Mouse (Mus musculus): ENCODE results near the gene Rhobtb1.
A peak's percentile ranks its signal among the peaks of the same experiment; 100 is the strongest.

The Rhobtb1 gene

GRCm38 (mm10) chr10:69324816-69325215 lies 173.6 kb downstream of the Rhobtb1 start:
- no peak for DNase-seq (ENCODE audit: low spot score)

GRCm38 (mm10) chr10:69326433-69326832 lies 175.2 kb downstream of the Rhobtb1 start:
- DNase-seq (ENCODE audit: low spot score): no peak

DNA sequence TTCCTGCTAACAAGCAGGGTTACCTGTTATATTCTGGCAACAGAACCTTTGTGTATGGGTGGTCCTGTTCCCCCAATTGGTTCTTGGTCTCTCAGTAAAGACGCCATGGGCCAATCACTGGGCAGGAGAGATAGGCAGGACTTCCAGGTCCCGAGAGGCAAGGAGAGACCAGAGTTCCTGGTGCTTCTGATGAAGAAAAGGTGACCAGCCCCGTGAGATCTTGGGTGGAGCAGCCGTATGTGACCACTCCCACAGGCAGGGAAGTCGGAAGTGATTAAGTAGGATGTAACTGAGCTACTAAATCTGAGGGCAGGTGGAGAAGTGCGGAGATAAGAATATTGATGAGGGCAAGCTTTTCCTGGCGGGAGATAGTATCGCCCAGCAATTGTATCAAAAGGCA lies 176.1 kb downstream of the Rhobtb1 start:
- no peak for DNase-seq (ENCODE audit: low spot score)

DNA sequence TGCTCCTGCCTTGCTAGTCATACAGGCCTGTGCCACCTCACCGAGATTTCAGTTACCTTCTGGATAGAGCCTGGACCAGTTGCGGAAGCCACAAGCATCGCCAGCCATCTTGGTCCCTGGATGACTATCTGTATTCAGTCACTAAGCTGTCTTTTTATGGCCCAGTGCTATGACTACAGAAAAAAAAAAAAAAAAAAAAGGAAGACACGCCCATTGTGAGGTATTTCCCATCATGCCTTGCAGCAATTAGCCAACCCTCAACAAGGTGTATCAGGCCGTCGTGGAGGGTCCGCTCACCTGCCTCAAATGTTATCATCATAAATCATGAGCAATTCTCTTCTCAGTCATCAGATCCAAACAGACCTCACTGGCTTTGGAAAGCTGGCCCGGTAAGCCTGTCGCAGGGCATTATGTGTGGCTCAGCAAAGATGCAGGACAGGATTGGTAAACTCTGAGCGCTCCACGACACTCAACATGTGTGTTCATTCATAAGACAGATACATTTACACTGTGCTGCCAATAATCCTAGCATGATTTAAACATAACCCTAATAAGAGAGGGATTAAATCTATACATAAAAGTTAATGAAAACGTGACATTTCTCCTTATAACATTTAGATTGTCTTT lies 176.9 kb downstream of the Rhobtb1 start:
- no peak for DNase-seq (ENCODE audit: low spot score)

GRCm38 (mm10) chr10:69328656-69329046 lies 177.4 kb downstream of the Rhobtb1 start:
- DNase-seq (ENCODE audit: low spot score): no peak

- no peak for DNase-seq (ENCODE audit: low spot score)
Observed at GRCm38 (mm10) chr10:69331231-69331630, 180.0 kb downstream of the Rhobtb1 start.

GRCm38 (mm10) chr10:69333212-69333611 lies 182.0 kb downstream of the Rhobtb1 start:
- DNase-seq (ENCODE audit: low spot score): no peak

- no peak for DNase-seq (ENCODE audit: low spot score)
Observed at GRCm38 (mm10) chr10:69334271-69335194, 183.3 kb downstream of the Rhobtb1 start.

DNA sequence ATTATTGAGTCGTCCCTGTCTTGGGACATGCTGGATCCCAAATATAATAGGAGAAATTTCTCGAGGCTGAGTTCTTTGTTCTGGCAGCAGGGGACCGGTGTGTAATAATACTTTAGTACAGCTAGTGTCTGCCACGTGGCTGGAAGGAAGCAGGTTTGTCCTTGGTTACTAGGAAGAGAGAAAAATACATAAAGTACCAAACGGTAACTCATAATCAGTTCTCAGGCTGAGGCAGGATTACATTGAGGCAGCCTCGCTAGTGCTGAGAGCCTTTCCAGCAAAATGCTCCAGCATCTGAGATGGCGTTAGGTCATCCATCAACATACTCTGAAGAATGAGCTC lies 183.9 kb downstream of the Rhobtb1 start:
- no peak for DNase-seq (ENCODE audit: low spot score)

DNA sequence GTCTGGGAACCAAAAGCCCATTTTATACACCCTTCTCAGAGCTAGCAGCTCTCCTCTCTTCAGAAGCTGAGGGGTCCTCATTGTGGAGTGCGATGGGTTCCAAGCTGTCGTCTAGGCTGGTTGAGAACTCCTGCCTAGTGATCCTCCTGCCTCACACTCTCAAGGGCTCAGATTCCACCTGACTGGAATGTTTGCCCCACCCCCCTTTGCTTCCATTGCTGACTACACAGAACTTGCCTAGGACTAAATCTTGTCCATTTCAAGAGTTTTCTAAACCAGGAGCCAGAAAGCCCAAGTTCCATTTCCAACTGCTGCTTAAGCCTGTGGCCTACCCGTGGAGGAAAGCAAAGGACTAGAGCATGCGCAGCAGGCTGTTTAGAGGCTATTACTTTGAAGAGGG lies 184.4 kb downstream of the Rhobtb1 start:
- DNase-seq (ENCODE audit: low spot score): peak; percentile 49

DNA sequence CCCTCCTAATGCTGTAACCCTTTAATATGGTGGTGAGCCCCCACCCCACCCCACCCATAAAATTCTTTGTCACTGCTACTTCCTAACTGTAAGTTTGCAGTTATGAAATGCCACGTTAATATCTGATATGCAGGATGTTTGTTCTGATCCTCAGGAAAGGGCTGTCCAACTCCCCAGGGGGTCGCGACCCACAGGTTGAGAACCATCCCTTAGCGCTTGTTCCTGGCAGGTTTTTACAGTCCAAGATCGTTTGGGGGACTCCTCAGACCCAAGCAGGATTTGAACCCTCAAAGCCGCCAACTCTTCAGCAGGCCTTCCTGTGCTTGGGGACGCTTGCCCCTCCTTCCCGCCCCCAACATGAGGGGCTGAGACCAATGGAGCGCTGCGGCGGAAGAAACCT lies 185.0 kb downstream of the Rhobtb1 start:
- DNase-seq (ENCODE audit: low spot score): no peak

GRCm38 (mm10) chr10:69340001-69340400 lies 188.8 kb downstream of the Rhobtb1 start:
- DNase-seq (ENCODE audit: low spot score): peak; percentile 78

All from yolk sac, embryonic 10.5 days (tissue).